Mouse (Mus musculus) lung, adult 2 months (tissue): ENCODE data around the gene Bcl11a.

Experiments used
- CTCF ChIP-seq: fragments of 200-500 bp; IDR thresholded peaks from 2 replicates; pipeline ENCODE4 v1.5.1; 2011; ENCODE audit warnings: mild to moderate bottlenecking, low read length, control low read depth; ENCODE audit not compliant: insufficient read depth
- POLR2A ChIP-seq: fragments of 200-500 bp; IDR thresholded peaks from 2 replicates; pipeline ENCODE4 v1.6.1; 2011; ENCODE audit warnings: low read depth, mild to moderate bottlenecking, control low read depth, low read length, borderline replicate concordance; ENCODE audit errors: extremely low read depth

GRCm38 (mm10) chr11:24080541-24080940 lies 2.7 kb downstream of the Bcl11a start:
- TF ChIP-seq POLR2A (no peak), CTCF (no peak)
